Mouse (Mus musculus) liver, adult 2 months (tissue): ENCODE measurements around the gene Gm28035.

Experiments
- CTCF ChIP-seq: fragments of 200-500 bp; IDR thresholded peaks from 2 replicates; pipeline ENCODE4 v1.5.1; 2011; ENCODE audit warnings: low read depth, low read length, control low read depth
- POLR2A ChIP-seq: fragments of 200-500 bp; IDR thresholded peaks from 2 replicates; pipeline ENCODE4 v1.6.1; 2011; ENCODE audit warnings: low read length, control low read depth; ENCODE audit not compliant: insufficient read depth; ENCODE audit errors: extremely low read depth

GRCm38 (mm10) chr2:30200388-30200925 lies 39.9 kb upstream of the Gm28035 start:
- TF ChIP-seq POLR2A: no peak
- no peak for TF ChIP-seq CTCF
